Mouse (Mus musculus): ENCODE results near the gene Map10. TPM values are rescaled to one million over a fixed set of nuclear protein-coding genes. Genes with fewer than 3 reads are reported as not detected.

Gene Map10
- total and polyA plus RNA-seq, 3 experiments = 1.3 to 6.7 (median 2.3) TPM

GRCm38 (mm10) chr8:125641808-125642207 lies 27.8 kb upstream of the Map10 start:
- dilution Hi-C loops (cut with MboI; ENCODE audit: extremely low pct_ligation_motif_present, extremely low pct_unique_long_range_greater_than_20kb, low sequenced_read_pairs) (no loop called here), in situ Hi-C loops (cut with MboI; ENCODE audit: low pct_ligation_motif_present, low pct_unique_long_range_greater_than_20kb, low sequenced_read_pairs) (loop anchor here (10.0 kb wide), 1 partner anchor 57 kb away; no protein-coding TSS in a partner anchor)
- no peak for TF ChIP-seq ETS1 (conservative IDR thresholded peaks at IDR 0.05; ENCODE audit: low read depth, low read length)
- TF ChIP-seq UBTF (IDR thresholded peaks at IDR 0.05; ENCODE audit: low read depth, low read length) = no peak
- TF ChIP-seq NELFE (IDR thresholded peaks at IDR 0.05; ENCODE audit: low read depth, low read length) = no peak
- TF ChIP-seq ELF1 (IDR thresholded peaks at IDR 0.05; ENCODE audit: low read depth, low read length) = no peak
- no peak for TF ChIP-seq E2F4 (IDR thresholded peaks at IDR 0.05; ENCODE audit: insufficient replicate concordance, low read depth, low read length)
- no peak for TF ChIP-seq MAX (IDR thresholded peaks at IDR 0.05; ENCODE audit: low read length)
- TF ChIP-seq SMC3 (IDR thresholded peaks at IDR 0.05; ENCODE audit: low read depth, low read length) = no peak
- TF ChIP-seq ZC3H11A (IDR thresholded peaks at IDR 0.05; ENCODE audit: low read depth, low read length) = no peak
- Histone ChIP-seq H3K9ac (ENCODE audit: insufficient read depth, low read depth) (no peak overlapping the region), H3K4me3 (replicated peaks in 1 of 3; ENCODE audit: low read depth in 2 of 3, low read length in 2 of 3, poor library complexity in 1 of 3) (no peak overlapping the region), H3K27ac (ENCODE audit: insufficient read depth, low read depth) (no peak overlapping the region), H3K27me3 (replicated peaks) (no peaks in the 10 kb centered on the region), H3K9me3 (replicated peaks; ENCODE audit: low read length) (peaks cover 9% of the 10 kb centered on the region), H3K79me2 (replicated peaks; ENCODE audit: control insufficient read depth, extremely low read depth, insufficient read depth, poor library complexity, severe bottlenecking) (no peaks in the 10 kb centered on the region), H3K36me3 (replicated peaks in 1 of 2; ENCODE audit: control insufficient read depth in 1 of 2, insufficient read depth in 1 of 2, low read length in 1 of 2) (no peaks in the 10 kb centered on the region), H3K4me1 (ENCODE audit: control insufficient read depth in 1 of 2, insufficient read depth in 2 of 2) (peaks cover 17 to 24% of the 10 kb centered on the region in 2 experiments), H3K4me2 (ENCODE audit: insufficient read depth, low read depth, poor library complexity, severe bottlenecking) (no peak overlapping the region)
- DNase-seq (ENCODE audit: extremely low read depth) = no peak

- Histone ChIP-seq H3K4me1 (ENCODE audit: control insufficient read depth in 1 of 2, insufficient read depth in 2 of 2) (peaks cover 41 to 58% of the 10 kb centered on the region in 2 experiments), H3K27me3 (replicated peaks) (peaks cover 10% of the 10 kb centered on the region), H3K9ac (ENCODE audit: insufficient read depth, low read depth) (no peak overlapping the region), H3K27ac (ENCODE audit: insufficient read depth, low read depth) (no peak overlapping the region), H3K79me2 (replicated peaks; ENCODE audit: control insufficient read depth, extremely low read depth, insufficient read depth, poor library complexity, severe bottlenecking) (no peaks in the 10 kb centered on the region), H3K4me2 (ENCODE audit: insufficient read depth, low read depth, poor library complexity, severe bottlenecking) (no peak overlapping the region), H3K36me3 (replicated peaks in 1 of 2; ENCODE audit: control insufficient read depth in 1 of 2, insufficient read depth in 1 of 2, low read length in 1 of 2) (no peaks in the 10 kb centered on the region), H3K9me3 (replicated peaks; ENCODE audit: low read length) (no peaks in the 10 kb centered on the region), H3K4me3 (replicated peaks in 1 of 3; ENCODE audit: low read depth in 2 of 3, low read length in 2 of 3, poor library complexity in 1 of 3) (no peak overlapping the region)
- TF ChIP-seq MEF2A (IDR thresholded peaks at IDR 0.05; ENCODE audit: borderline replicate concordance, low read depth, low read length) (no peak), MYC (IDR thresholded peaks at IDR 0.05; ENCODE audit: low read depth, low read length) (0 out of 2 replicates have a peak, but pooled peaks have one; percentile 25), MAFK (IDR thresholded peaks at IDR 0.05; ENCODE audit: insufficient replicate concordance, low read length) (peak; percentile 96), RAD21 (IDR thresholded peaks at IDR 0.05; ENCODE audit: low read depth, low read length) (no peak), JUN (IDR thresholded peaks at IDR 0.05; ENCODE audit: insufficient read depth, low read depth, low read length) (no peak), ETS1 (conservative IDR thresholded peaks at IDR 0.05; ENCODE audit: low read depth, low read length) (peak; percentile 48; the same call in 1 of the 2 replicates), IRF4 (IDR thresholded peaks at IDR 0.05; ENCODE audit: low read depth, low read length) (peak; percentile 31; the same call in 1 of the 2 replicates), EP300 (IDR thresholded peaks at IDR 0.05; ENCODE audit: low read length) (peak; percentile 13; the same call in 1 of the 2 replicates), SMC3 (IDR thresholded peaks at IDR 0.05; ENCODE audit: low read depth, low read length) (no peak)
- peak; percentile 27 for DNase-seq (ENCODE audit: extremely low read depth)
- dilution Hi-C loops (cut with MboI; ENCODE audit: extremely low pct_ligation_motif_present, extremely low pct_unique_long_range_greater_than_20kb, low sequenced_read_pairs) = no loop called here
- in situ Hi-C loops (cut with MboI; ENCODE audit: low pct_ligation_motif_present, low pct_unique_long_range_greater_than_20kb, low sequenced_read_pairs) = loop anchor here (10.0 kb wide), 1 partner anchor 61 kb away; no protein-coding TSS in a partner anchor
These were observed 23.7 kb upstream of the Map10 start for GRCm38 (mm10) chr8:125645757-125646478.

Data from CH12.LX (cell line).